In the genomic region with DNA sequence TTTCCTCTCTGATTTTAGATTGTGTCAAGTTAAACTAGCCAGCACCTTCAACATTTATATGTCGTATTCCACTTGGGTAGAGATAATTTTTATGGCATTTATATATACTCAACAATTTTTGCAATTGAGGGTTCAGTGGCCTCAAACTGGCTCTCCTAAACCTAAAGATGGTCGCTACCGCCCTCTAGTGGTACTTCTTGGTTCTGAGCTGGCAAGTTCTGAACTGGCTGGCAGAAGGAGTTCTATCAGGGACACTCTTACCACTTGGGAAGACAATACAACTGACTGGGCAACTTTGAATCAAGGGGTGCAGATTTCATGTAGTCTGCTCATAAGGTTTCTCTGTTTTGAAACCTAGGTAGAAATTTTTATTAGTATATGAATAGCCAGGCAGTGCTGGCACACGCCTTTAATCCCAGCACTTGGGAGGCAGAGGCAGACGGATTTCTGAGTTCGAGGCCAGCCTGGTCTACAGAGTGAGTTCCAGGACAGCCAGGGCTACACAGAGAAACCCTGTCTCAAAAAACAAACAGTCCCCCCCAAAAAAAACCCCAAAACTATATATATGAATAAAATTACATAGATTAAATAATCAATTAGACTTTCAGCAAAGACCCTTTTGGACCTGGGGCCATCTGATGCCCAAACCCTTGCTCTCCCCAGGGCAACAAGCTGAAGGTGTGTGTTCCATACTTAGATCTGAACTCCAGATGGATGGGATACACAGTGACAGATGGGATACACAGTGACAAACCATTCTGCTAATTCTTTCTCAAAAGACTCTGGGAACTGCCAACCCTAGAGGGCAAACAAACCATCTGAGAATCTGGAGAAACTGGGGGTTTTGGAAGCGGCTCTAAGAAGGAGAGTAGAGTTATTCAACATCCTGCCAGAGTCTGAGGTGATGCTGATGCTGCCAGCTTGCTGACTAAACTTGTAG, we compare ENCODE assay signal across 9 mouse cellular contexts. TPM values are rescaled to one million over a fixed set of nuclear protein-coding genes. Genes with fewer than 3 reads are reported as not detected.
DNase-seq lines count a peak whose midpoint lies in the region; ATAC-seq and TF ChIP-seq lines count a peak whose summit lies in the region.
"Had no signal": no experiment of that assay in that cellular context is flagged by ENCODE, and none has a peak within 500 bp of the region (broad histone marks: within the 10 kb centered on the region; RNA-seq: fewer than 3 reads in every experiment).

No protein-coding gene starts in this region.

- no peak for ATAC-seq in kidney, postnatal 0 days (replicated peaks; ENCODE audit: low FRiP score, low read depth)
- no peak for ATAC-seq in liver, embryonic 14.5 days (ENCODE audit: insufficient read depth)
- ATAC-seq in neutrophil, adult 5-6 weeks (ENCODE audit: extremely low read depth, insufficient number of reproducible peaks, low FRiP score, poor library complexity, severe bottlenecking): peak; percentile 61; the same call in 1 of the 2 replicates

- no peak for TF ChIP-seq EP300 in liver, embryonic 14.5 days (IDR thresholded peaks at IDR 0.05; ENCODE audit: low read depth)

- H3K4me2 ChIP-seq in kidney, postnatal 0 days (ENCODE audit: low read length): no peak overlapping the region
- H3K4me2 ChIP-seq in liver, embryonic 14.5 days (ENCODE audit: low read depth): no peak overlapping the region
- H3K4me2 ChIP-seq: heart, embryonic 13.5 days had no signal

- no peaks in the 10 kb centered on the region for H3K4me1 ChIP-seq in kidney, postnatal 0 days (replicated peaks; ENCODE audit: insufficient read depth, low read length)
- H3K4me1 ChIP-seq in liver, embryonic 14.5 days (replicated peaks; ENCODE audit: control insufficient read depth in 2 of 2, insufficient read depth in 2 of 2, low read length in 1 of 2): no peaks in the 10 kb centered on the region

- no peak overlapping the region for H3K4me3 ChIP-seq in kidney, postnatal 0 days (replicated peaks; ENCODE audit: low read depth, low read length)
- H3K4me3 ChIP-seq in liver, embryonic 14.5 days (ENCODE audit: insufficient read depth in 1 of 2, low read depth in 2 of 2, low read length in 2 of 2): no peak overlapping the region
- H3K4me3 ChIP-seq: heart, embryonic 13.5 days had no signal

- no peak overlapping the region for H3K9ac ChIP-seq in kidney, postnatal 0 days (ENCODE audit: low read depth, low read length)
- H3K9ac ChIP-seq in liver, embryonic 14.5 days (replicated peaks): no peak overlapping the region
- H3K9ac ChIP-seq: heart, embryonic 13.5 days had no signal

- TF ChIP-seq CTCF in kidney, postnatal 0 days (IDR thresholded peaks at IDR 0.05; ENCODE audit: low read depth): peak; percentile 81
- peak; percentile 72 for TF ChIP-seq CTCF in liver, embryonic 14.5 days (IDR thresholded peaks at IDR 0.05; ENCODE audit: low read depth)

- no peaks in the 10 kb centered on the region for H3K36me3 ChIP-seq in kidney, postnatal 0 days (ENCODE audit: insufficient read depth, low read length)
- no peaks in the 10 kb centered on the region for H3K36me3 ChIP-seq in liver, embryonic 14.5 days (replicated peaks; ENCODE audit: control insufficient read depth, insufficient read depth, low read depth)
- H3K36me3 ChIP-seq: heart, embryonic 13.5 days had no signal

- WGBS in kidney, postnatal 0 days: 53% methylated on average over 7 of the region's 7 CpGs
- 36% methylated on average over 7 of the region's 7 CpGs for WGBS in liver, embryonic 14.5 days (ENCODE audit: insufficient replicate concordance)

- DNase-seq in CD4-positive, CD25-positive, alpha-beta regulatory T cell, adult 2 months (ENCODE audit: low read depth, low spot score): peak; percentile 79
- DNase-seq in adrenal gland, adult 2 months: peak; percentile 71
- DNase-seq in embryo, embryonic 10 days (ENCODE audit: low spot score): peak; percentile 82
- peak; percentile 69 for DNase-seq in gastrocnemius, postnatal 14 days
- peak; percentile 74 for DNase-seq in kidney, postnatal 0 days (ENCODE audit: low spot score)
- DNase-seq in liver, embryonic 14.5 days (ENCODE audit: low read depth in 3 of 3, low spot score in 3 of 3): peak; percentile 13 to 37 (median 25)
- DNase-seq in testis, postnatal 14 days (ENCODE audit: low spot score): peak; percentile 47

- H3K27me3 ChIP-seq in kidney, postnatal 0 days (ENCODE audit: insufficient read depth, low read length): no peaks in the 10 kb centered on the region
- H3K27me3 ChIP-seq in liver, embryonic 14.5 days (ENCODE audit: control insufficient read depth, insufficient read depth, low read length): no peaks in the 10 kb centered on the region
- H3K27me3 ChIP-seq: heart, embryonic 13.5 days had no signal

- intact Hi-C loops in gastrocnemius, postnatal 14 days (cut with DNase I; ENCODE audit: low total_unique reads): no loop called here

- H3K27ac ChIP-seq in kidney, postnatal 0 days: no peak overlapping the region
- no peak overlapping the region for H3K27ac ChIP-seq in liver, embryonic 14.5 days
- H3K27ac ChIP-seq: heart, embryonic 13.5 days had no signal

- no peaks in the 10 kb centered on the region for H3K9me3 ChIP-seq in kidney, postnatal 0 days (replicated peaks; ENCODE audit: low read length)
- H3K9me3 ChIP-seq in liver, embryonic 14.5 days (ENCODE audit: control insufficient read depth, low read length): no peaks in the 10 kb centered on the region
- H3K9me3 ChIP-seq: heart, embryonic 13.5 days had no signal

RNA-seq across cellular contexts. Expression of a gene that starts 4.0 kb away (rescaled TPM):
- total RNA-seq in adrenal gland, adult 2 months (2021): not detected
- polyA plus RNA-seq in adrenal gland, adult 2 months (2012; rRNA removed): not detected in 2 replicates
- total RNA-seq in gastrocnemius, postnatal 14 days (2021): not detected
- not detected in 2 replicates for polyA plus RNA-seq in kidney, postnatal 0 days (2015; fragmentation: Nextera tagmentation; extraction: Ambion mirVana)
- not detected in 2 replicates for polyA plus RNA-seq in liver, embryonic 14.5 days (2012; rRNA removed)
- polyA plus RNA-seq in liver, embryonic 14.5 days (2014; fragmentation: Nextera tagmentation; extraction: Ambion mirVana): not detected in 2 replicates
- total RNA-seq in neutrophil, adult 5-6 weeks (2017): not detected in 2 replicates
- polyA plus RNA-seq: heart, embryonic 13.5 days had no signal

RNA-seq across cellular contexts. Expression of a gene that starts 43.7 kb away (rescaled TPM):
- total RNA-seq in adrenal gland, adult 2 months (2021): 1 to 10 TPM; 1.1 to 1.2 TPM
- 0.03 and 0.12 TPM in 2 replicates for polyA plus RNA-seq in adrenal gland, adult 2 months (2012; rRNA removed)
- 1 to 10 TPM; 1.3 to 2.4 TPM for total RNA-seq in gastrocnemius, postnatal 14 days (2021)
- polyA plus RNA-seq in kidney, postnatal 0 days (2015; fragmentation: Nextera tagmentation; extraction: Ambion mirVana): 25.5 and 32.8 TPM in 2 replicates
- polyA plus RNA-seq in liver, embryonic 14.5 days (2012; rRNA removed): 4.8 and 10.9 TPM in 2 replicates
- 39.2 and 47.3 TPM in 2 replicates for polyA plus RNA-seq in liver, embryonic 14.5 days (2014; fragmentation: Nextera tagmentation; extraction: Ambion mirVana)
- total RNA-seq in neutrophil, adult 5-6 weeks (2017): 1.4 and 2.1 TPM in 2 replicates

RNA-seq across cellular contexts. Expression of a gene that starts 54.8 kb away (rescaled TPM):
- total RNA-seq in adrenal gland, adult 2 months (2021): not detected
- polyA plus RNA-seq in adrenal gland, adult 2 months (2012; rRNA removed): not detected in 2 replicates
- total RNA-seq in gastrocnemius, postnatal 14 days (2021): not detected
- 0.55 and 0.64 TPM in 2 replicates for polyA plus RNA-seq in kidney, postnatal 0 days (2015; fragmentation: Nextera tagmentation; extraction: Ambion mirVana)
- polyA plus RNA-seq in liver, embryonic 14.5 days (2012; rRNA removed): 0.12 and 0.13 TPM in 2 replicates
- polyA plus RNA-seq in liver, embryonic 14.5 days (2014; fragmentation: Nextera tagmentation; extraction: Ambion mirVana): 0.37 and 0.39 TPM in 2 replicates
- not detected in 2 replicates for total RNA-seq in neutrophil, adult 5-6 weeks (2017)

Comparison
In these comparisons a context has a peak if more than half of its experiments do, and no peak if none do; other contexts are left out.
1. DNase-seq: peak in every context shown above with its lines; median percentile 82 in embryo, embryonic 10 days; 79 in CD4-positive, CD25-positive, alpha-beta regulatory T cell, adult 2 months; 74 in kidney, postnatal 0 days; 71 in adrenal gland, adult 2 months; 69 in gastrocnemius, postnatal 14 days; 47 in testis, postnatal 14 days; 25 in liver, embryonic 14.5 days.